Mouse (Mus musculus) cerebellum, adult 2 months (tissue): ENCODE measurements around the gene Sbf2.

Experiments used
- CTCF ChIP-seq: fragments of 200-500 bp; IDR thresholded peaks from 2 replicates; pipeline ENCODE4 v1.5.1; 2011; ENCODE audit warnings: low read depth, mild to moderate bottlenecking, control low read depth, low read length, moderate library complexity, borderline replicate concordance; ENCODE audit not compliant: insufficient read depth
- POLR2A ChIP-seq: fragments of 200-500 bp; IDR thresholded peaks from 2 replicates; pipeline ENCODE4 v1.6.1; 2011; ENCODE audit warnings: low read length, control low read depth, borderline replicate concordance; ENCODE audit not compliant: insufficient read depth

DNA sequence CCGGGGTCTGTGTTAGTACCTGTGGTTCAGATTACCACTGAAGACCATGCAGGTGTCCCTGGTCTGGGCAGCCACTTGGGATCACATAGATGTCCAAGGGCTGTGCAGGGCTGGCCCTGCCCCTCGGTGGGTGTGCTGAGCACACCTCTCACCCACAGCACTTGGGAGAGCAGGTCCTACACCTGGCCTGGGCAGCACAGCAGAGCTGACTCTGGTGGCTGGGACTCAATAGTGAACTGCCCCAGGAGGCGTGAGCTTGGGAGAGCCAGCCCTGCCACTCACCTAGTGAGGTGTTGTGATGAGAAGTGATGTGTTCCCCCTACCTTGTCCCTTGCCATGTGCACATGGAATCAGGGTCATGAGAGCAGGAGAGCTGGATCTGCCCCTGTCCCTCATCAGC lies 31.0 kb downstream of the Sbf2 start:
- no peak for TF ChIP-seq POLR2A
- TF ChIP-seq CTCF, result no peak
